Mouse (Mus musculus) adrenal gland, postnatal 0 days (tissue): ENCODE data around the gene Ovgp1. TPM values are rescaled to one million over a fixed set of nuclear protein-coding genes. Genes with fewer than 3 reads are reported as not detected.

Experiments used
- polyA plus RNA-seq: library from polyadenylated mRNA; unstranded; fragments of >200 nt; fragmentation: Nextera tagmentation; extraction: Ambion mirVana; gene quantifications from 2 replicates; pipeline ENCODE4 v1.2.1, GENCODE M21; 2015

Gene Ovgp1
- 0.95 and 1.2 TPM in 2 replicates for polyA plus RNA-seq

GRCm38 (mm10) chr3:105973411-105973810 is at the start of gene Ovgp1:
Ovgp1 (plus strand) TSS chr3:105973711.

DNA sequence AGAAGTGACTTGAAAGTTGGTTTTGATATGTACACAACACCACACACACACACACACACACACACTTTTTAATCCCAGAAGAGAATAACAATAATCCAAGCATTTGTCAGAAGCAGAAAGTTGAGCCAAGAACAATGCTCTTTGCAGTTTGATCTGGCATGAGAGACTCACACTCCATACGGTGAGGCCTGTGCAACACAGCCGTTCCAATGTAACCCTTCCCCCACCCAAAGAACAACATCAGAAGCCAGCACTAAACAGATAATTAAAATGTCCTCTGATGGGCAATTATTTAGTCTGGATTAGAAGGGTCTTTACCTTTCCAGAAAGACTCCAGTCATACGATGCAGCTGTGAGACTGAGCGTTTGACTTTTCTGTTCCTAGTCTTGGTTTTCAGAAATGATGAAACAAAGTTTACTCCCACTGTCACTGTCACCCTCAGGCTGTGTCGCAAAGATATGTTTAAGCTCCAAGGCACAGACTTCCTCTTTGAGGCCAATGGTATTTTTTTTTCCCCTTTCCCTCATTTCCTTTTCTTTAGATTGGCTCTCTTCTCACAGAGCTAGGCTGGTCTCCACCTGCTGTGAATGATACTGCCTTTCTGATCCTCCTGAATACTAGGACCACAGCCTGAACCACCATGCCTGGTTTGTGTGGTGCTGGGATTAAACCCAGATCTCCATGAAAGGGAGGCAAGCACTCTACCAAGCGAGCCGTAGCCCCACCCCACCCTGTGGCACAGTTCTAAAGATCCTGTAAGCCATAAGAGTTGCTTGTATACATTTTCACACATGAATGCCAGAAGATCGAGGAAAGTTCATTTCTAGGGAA is 41.1 kb upstream of the Ovgp1 start, which contains the start of gene I830077J02Rik:
Gene I830077J02Rik, minus strand, starts transcription at position 425 of the 832 bp plus-strand sequence.

GRCm38 (mm10) chr3:105958974-105959580 is 14.4 kb upstream of the Ovgp1 start, which contains the start of gene Wdr77:
Wdr77 (plus strand) TSS chr3:105959369.

DNA sequence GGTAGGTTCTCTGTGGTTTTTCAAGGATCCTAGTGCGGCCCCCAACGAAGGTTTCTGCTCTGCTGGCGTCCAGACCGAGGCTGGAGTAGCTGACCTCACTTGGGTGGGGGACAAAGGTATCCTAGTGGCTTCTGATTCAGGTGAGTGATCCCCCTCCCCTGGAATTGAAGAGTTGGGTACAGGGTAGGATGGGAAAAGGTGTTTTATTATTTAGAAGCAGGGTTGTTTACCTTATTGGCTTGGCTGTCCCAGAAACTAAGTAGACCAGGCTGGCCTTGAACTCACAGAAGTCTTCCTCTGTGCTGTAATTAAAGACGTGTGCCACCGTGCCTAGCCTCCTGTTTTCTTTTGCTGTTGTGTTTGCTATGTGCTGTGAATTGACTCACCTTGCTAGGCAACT is 13.5 kb upstream of the Ovgp1 start, which contains the start of gene Atp5f1:
Gene Atp5f1, minus strand, starts transcription at position 101 of the 400 bp plus-strand sequence.

GRCm38 (mm10) chr3:106014546-106014945 is 41.0 kb downstream of the Ovgp1 start, which contains the start of gene Pifo:
Pifo (minus strand) TSS chr3:106014646.

GRCm38 (mm10) chr3:106032781-106033180 is 59.3 kb downstream of the Ovgp1 start, which contains the start of gene Chil5:
Chil5 (minus strand) TSS chr3:106032814.

Other genes starting within 250 kb of the Ovgp1 start
- 176 and 188 TPM in 2 replicates for gene Rap1a, start 172.4 kb upstream of the Ovgp1 start, polyA plus RNA-seq
- gene Adora3, start 102.9 kb upstream of the Ovgp1 start, polyA plus RNA-seq = 0.25 and 0.54 TPM in 2 replicates
- gene Tmigd3, start 102.8 kb upstream of the Ovgp1 start, polyA plus RNA-seq = not detected in 2 replicates
- 0.90 and 0.94 TPM in 2 replicates for gene I830077J02Rik, start 41.0 kb upstream of the Ovgp1 start, polyA plus RNA-seq
- gene Wdr77, start 14.3 kb upstream of the Ovgp1 start, polyA plus RNA-seq = 31.9 and 62.2 TPM in 2 replicates
- 487 and 574 TPM in 2 replicates for gene Atp5f1, start 13.6 kb upstream of the Ovgp1 start, polyA plus RNA-seq
- not detected in 2 replicates for gene Pifo, start 40.9 kb downstream of the Ovgp1 start, polyA plus RNA-seq
- not detected in 2 replicates for gene Chil5, start 59.1 kb downstream of the Ovgp1 start, polyA plus RNA-seq
- gene Chia1, start 139.5 kb downstream of the Ovgp1 start, polyA plus RNA-seq = 0.12 and 0.14 TPM in 2 replicates
- gene Chil3, start 193.9 kb downstream of the Ovgp1 start, polyA plus RNA-seq = 5.7 and 8.9 TPM in 2 replicates
- gene Chil4, start 245.8 kb downstream of the Ovgp1 start, polyA plus RNA-seq = not detected in 2 replicates